Mouse (Mus musculus) olfactory bulb, adult 2 months (tissue): ENCODE results near the gene Lrch3.

ENCODE experiments used
- CTCF ChIP-seq: fragments of 200-500 bp; IDR thresholded peaks from 2 replicates; pipeline ENCODE4 v1.5.1; 2012; ENCODE audit warnings: low read depth, mild to moderate bottlenecking, low read length, moderate library complexity; ENCODE audit not compliant: insufficient read depth
- POLR2A ChIP-seq: fragments of 200-500 bp; IDR thresholded peaks from 2 replicates; pipeline ENCODE4 v1.6.1; 2012; ENCODE audit warnings: mild to moderate bottlenecking, low read depth, low read length, moderate library complexity; ENCODE audit not compliant: insufficient read depth

DNA sequence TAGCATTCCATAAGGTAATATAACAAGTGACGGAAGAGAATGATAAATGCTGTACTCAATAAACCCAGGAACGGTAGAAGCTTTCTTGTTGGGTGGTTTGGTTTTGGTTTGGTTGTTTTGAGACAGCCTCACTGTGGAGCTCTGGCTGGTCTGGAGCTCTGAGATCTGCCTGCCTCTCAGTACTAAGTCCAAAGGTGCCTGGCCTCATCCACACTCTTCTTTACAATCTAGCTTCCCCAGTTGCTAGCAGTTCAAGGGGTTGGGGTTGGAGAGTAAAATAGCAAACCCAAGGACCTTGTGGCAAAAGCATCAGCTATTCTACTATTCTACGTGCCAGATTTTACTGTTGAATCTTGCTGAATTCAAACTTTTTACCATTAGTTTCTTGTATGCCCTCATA, 38.1 kb upstream of the Lrch3 start:
- TF ChIP-seq CTCF, result no peak
- TF ChIP-seq POLR2A, result no peak
